Mouse (Mus musculus) neutrophil, adult 5-6 weeks (primary cell): ENCODE measurements around the gene Inca1. TPM values are rescaled to one million over a fixed set of nuclear protein-coding genes. Genes with fewer than 3 reads are reported as not detected.
A peak's percentile ranks its signal among the peaks of the same experiment; 100 is the strongest.

Experiments
- ATAC-seq: fragments of 151-379, 151-347 bp; 2 replicates; pipeline ENCODE4 v1.8.0; 2017; ENCODE audit warnings: mild to moderate bottlenecking, moderate TSS enrichment; ENCODE audit not compliant: insufficient number of reproducible peaks, poor library complexity, low FRiP score, severe bottlenecking; ENCODE audit errors: extremely low read depth
- total RNA-seq: library from RNA; stranded (forward); fragments of 200-1000 nt; gene quantifications from 2 replicates; pipeline ENCODE4 v1.2.3, GENCODE M21; 2017

Inca1 gene
- total RNA-seq, result 0.37 TPM in 1 of 2 replicates, not detected in the other

GRCm38 (mm10) chr11:70699722-70700556, at the start of gene Inca1, which contains the start of gene Kif1c:
Gene Inca1, minus strand, starts transcription at chr11:70700155.
Gene Kif1c, plus strand, starts transcription at chr11:70700548.
- peak; percentile 94 for ATAC-seq

GRCm38 (mm10) chr11:70747876-70748545, 48.1 kb upstream of the Inca1 start:
- ATAC-seq, result no peak

GRCm38 (mm10) chr11:70745636-70746035, 45.7 kb upstream of the Inca1 start:
- ATAC-seq, result no peak

GRCm38 (mm10) chr11:70742581-70743459, 42.9 kb upstream of the Inca1 start:
- no peak for ATAC-seq

GRCm38 (mm10) chr11:70742117-70742516, 42.2 kb upstream of the Inca1 start:
- no peak for ATAC-seq

GRCm38 (mm10) chr11:70741603-70742002, 41.6 kb upstream of the Inca1 start:
- ATAC-seq, result no peak

- no peak for ATAC-seq
Measured at GRCm38 (mm10) chr11:70737749-70738148, 37.8 kb upstream of the Inca1 start.

GRCm38 (mm10) chr11:70733256-70733655, 33.3 kb upstream of the Inca1 start:
- no peak for ATAC-seq

GRCm38 (mm10) chr11:70731178-70731577, 31.2 kb upstream of the Inca1 start:
- ATAC-seq, result no peak

- ATAC-seq, result no peak
Measured at GRCm38 (mm10) chr11:70730427-70731038, 30.6 kb upstream of the Inca1 start.

- ATAC-seq, result no peak
Measured at GRCm38 (mm10) chr11:70727385-70727784, 27.4 kb upstream of the Inca1 start.

GRCm38 (mm10) chr11:70726585-70726984, 26.6 kb upstream of the Inca1 start:
- no peak for ATAC-seq

- ATAC-seq, result no peak
Measured at GRCm38 (mm10) chr11:70724706-70725105, 24.8 kb upstream of the Inca1 start.

- no peak for ATAC-seq
Measured at GRCm38 (mm10) chr11:70721072-70721471, 21.1 kb upstream of the Inca1 start.

GRCm38 (mm10) chr11:70720567-70720966, 20.6 kb upstream of the Inca1 start:
- peak; percentile 85 for ATAC-seq

- no peak for ATAC-seq
Measured at GRCm38 (mm10) chr11:70718481-70718880, 18.5 kb upstream of the Inca1 start.

GRCm38 (mm10) chr11:70715832-70716231, 15.9 kb upstream of the Inca1 start:
- no peak for ATAC-seq

- ATAC-seq, result no peak
Measured at GRCm38 (mm10) chr11:70713222-70713621, 13.3 kb upstream of the Inca1 start.

- ATAC-seq, result no peak
Measured at GRCm38 (mm10) chr11:70711026-70711425, 11.1 kb upstream of the Inca1 start.
